Mouse (Mus musculus): ENCODE data around the gene Galr3. TPM values are rescaled to one million over a fixed set of nuclear protein-coding genes. Genes with fewer than 3 reads are reported as not detected.

The Galr3 gene
- total and polyA plus RNA-seq, 3 experiments, result 0.70 to 1.6 (median 1.2) TPM

DNA sequence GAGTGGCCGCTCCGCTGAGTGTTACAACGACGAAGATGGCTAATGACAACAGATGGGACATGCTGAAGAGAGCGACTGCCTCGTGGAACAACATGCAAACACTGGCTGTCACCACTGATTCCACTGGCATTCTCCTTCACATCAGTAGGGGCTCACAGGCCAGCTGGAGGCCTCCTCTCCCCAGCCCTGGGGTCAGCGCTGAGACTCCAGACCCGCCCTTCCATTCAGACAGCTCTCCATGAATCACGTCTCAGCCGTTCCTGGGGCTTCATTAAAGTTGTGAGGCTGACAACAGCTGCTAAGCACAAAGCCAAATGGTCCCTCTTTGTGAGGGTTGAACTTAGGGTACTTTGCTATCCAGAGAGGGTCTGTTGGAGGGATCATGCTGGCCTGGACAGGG, 30.1 kb upstream of the Galr3 start:
- H3K27me3 ChIP-seq (replicated peaks), result no peaks in the 10 kb centered on the region
- TF ChIP-seq NELFE (IDR thresholded peaks at IDR 0.05; ENCODE audit: low read depth, low read length) (no peak), SMC3 (IDR thresholded peaks at IDR 0.05; ENCODE audit: low read depth, low read length) (no peak), PAX5 (IDR thresholded peaks at IDR 0.05; ENCODE audit: low read length) (no peak), USF1 (IDR thresholded peaks at IDR 0.05; ENCODE audit: low read depth, low read length) (no peak), MAFK (IDR thresholded peaks at IDR 0.05; ENCODE audit: insufficient replicate concordance, low read length) (no peak), ZNF384 (IDR thresholded peaks at IDR 0.05; ENCODE audit: low read depth, low read length) (no peak), MYC (IDR thresholded peaks at IDR 0.05; ENCODE audit: low read depth, low read length) (no peak), ETS1 (conservative IDR thresholded peaks at IDR 0.05; ENCODE audit: low read depth, low read length) (no peak), JUND (conservative IDR thresholded peaks at IDR 0.05; ENCODE audit: low read depth, low read length) (no peak), ZMIZ1 (IDR thresholded peaks at IDR 0.05; ENCODE audit: low read depth, low read length) (no peak), MAZ (IDR thresholded peaks at IDR 0.05; ENCODE audit: low read depth, low read length) (no peak), RAD21 (IDR thresholded peaks at IDR 0.05; ENCODE audit: low read depth, low read length) (no peak), JUN (IDR thresholded peaks at IDR 0.05; ENCODE audit: insufficient read depth, low read depth, low read length) (no peak), IRF4 (IDR thresholded peaks at IDR 0.05; ENCODE audit: low read depth, low read length) (no peak), TCF12 (IDR thresholded peaks at IDR 0.05; ENCODE audit: low read depth, low read length) (no peak), RCOR1 (conservative IDR thresholded peaks at IDR 0.05; ENCODE audit: low read depth, low read length) (no peak), BHLHE40 (IDR thresholded peaks at IDR 0.05; ENCODE audit: low read depth, low read length) (no peak), NRF1 (IDR thresholded peaks at IDR 0.05; ENCODE audit: low read depth, low read length) (no peak), MAX (IDR thresholded peaks at IDR 0.05; ENCODE audit: low read length) (no peak), GABPA (IDR thresholded peaks at IDR 0.05; ENCODE audit: insufficient replicate concordance, low read depth, low read length) (no peak)
- dilution Hi-C loops (cut with MboI; ENCODE audit: extremely low pct_ligation_motif_present, extremely low pct_unique_long_range_greater_than_20kb, low sequenced_read_pairs) (no loop called here), in situ Hi-C loops (cut with MboI; ENCODE audit: low pct_ligation_motif_present, low pct_unique_long_range_greater_than_20kb, low sequenced_read_pairs) (no loop called here)
- H3K9me3 ChIP-seq (replicated peaks; ENCODE audit: low read length), result no peaks in the 10 kb centered on the region
- peaks cover 0 to 4% of the 10 kb centered on the region in 2 experiments; a peak in 1 of 4 replicates for H3K4me1 ChIP-seq (ENCODE audit: control insufficient read depth in 1 of 2, insufficient read depth in 2 of 2)
- no peak overlapping the region for H3K9ac ChIP-seq (ENCODE audit: insufficient read depth, low read depth)
- H3K79me2 ChIP-seq (replicated peaks; ENCODE audit: control insufficient read depth, extremely low read depth, insufficient read depth, poor library complexity, severe bottlenecking), result no peaks in the 10 kb centered on the region
- H3K4me3 ChIP-seq (replicated peaks in 1 of 3; ENCODE audit: low read depth in 2 of 3, low read length in 2 of 3, poor library complexity in 1 of 3), result no peak overlapping the region
- H3K27ac ChIP-seq (ENCODE audit: insufficient read depth, low read depth), result no peak overlapping the region
- no peak overlapping the region for H3K4me2 ChIP-seq (ENCODE audit: insufficient read depth, low read depth, poor library complexity, severe bottlenecking)
- peaks cover 4 to 14% of the 10 kb centered on the region in 2 experiments for H3K36me3 ChIP-seq (replicated peaks in 1 of 2; ENCODE audit: control insufficient read depth in 1 of 2, insufficient read depth in 1 of 2, low read length in 1 of 2)
- DNase-seq (ENCODE audit: extremely low read depth), result no peak

DNA sequence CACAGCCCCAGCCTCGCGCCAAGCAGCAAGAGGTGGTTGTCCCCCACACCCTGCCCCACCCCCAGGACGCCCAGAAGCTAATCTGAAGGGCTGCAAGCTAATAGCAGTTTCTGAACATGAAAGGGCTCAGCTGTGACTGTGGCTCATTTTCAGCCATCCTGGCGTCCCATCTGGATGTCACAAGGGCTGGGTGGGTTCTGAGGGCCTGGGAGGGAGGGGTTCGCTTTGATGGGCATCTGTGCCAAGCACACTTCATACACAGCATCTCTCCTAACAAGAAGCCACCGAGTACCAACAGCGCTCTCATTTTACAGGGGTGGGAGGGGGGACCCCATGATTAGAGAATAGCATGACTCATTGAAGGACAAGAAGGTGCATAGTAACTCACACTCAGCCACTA, 28.3 kb upstream of the Galr3 start:
- Histone ChIP-seq H3K27me3 (replicated peaks) (peaks cover 1% of the 10 kb centered on the region), H3K4me2 (ENCODE audit: insufficient read depth, low read depth, poor library complexity, severe bottlenecking) (no peak overlapping the region), H3K4me3 (replicated peaks in 1 of 3; ENCODE audit: low read depth in 2 of 3, low read length in 2 of 3, poor library complexity in 1 of 3) (no peak overlapping the region), H3K4me1 (ENCODE audit: control insufficient read depth in 1 of 2, insufficient read depth in 2 of 2) (no peaks in the 10 kb centered on the region), H3K9me3 (replicated peaks; ENCODE audit: low read length) (no peaks in the 10 kb centered on the region), H3K36me3 (replicated peaks in 1 of 2; ENCODE audit: control insufficient read depth in 1 of 2, insufficient read depth in 1 of 2, low read length in 1 of 2) (peaks cover 0 to 5% of the 10 kb centered on the region in 2 experiments), H3K79me2 (replicated peaks; ENCODE audit: control insufficient read depth, extremely low read depth, insufficient read depth, poor library complexity, severe bottlenecking) (no peaks in the 10 kb centered on the region), H3K27ac (ENCODE audit: insufficient read depth, low read depth) (no peak overlapping the region), H3K9ac (ENCODE audit: insufficient read depth, low read depth) (no peak overlapping the region)
- DNase-seq (ENCODE audit: extremely low read depth), result no peak
- in situ Hi-C loops (cut with MboI; ENCODE audit: low pct_ligation_motif_present, low pct_unique_long_range_greater_than_20kb, low sequenced_read_pairs) (no loop called here), dilution Hi-C loops (cut with MboI; ENCODE audit: extremely low pct_ligation_motif_present, extremely low pct_unique_long_range_greater_than_20kb, low sequenced_read_pairs) (no loop called here)
- TF ChIP-seq TCF12 (IDR thresholded peaks at IDR 0.05; ENCODE audit: low read depth, low read length) (no peak), ZNF384 (IDR thresholded peaks at IDR 0.05; ENCODE audit: low read depth, low read length) (no peak), PAX5 (IDR thresholded peaks at IDR 0.05; ENCODE audit: low read length) (no peak), JUN (IDR thresholded peaks at IDR 0.05; ENCODE audit: insufficient read depth, low read depth, low read length) (no peak), JUND (conservative IDR thresholded peaks at IDR 0.05; ENCODE audit: low read depth, low read length) (no peak)

Measured in CH12.LX (cell line).